Mouse (Mus musculus) forebrain, embryonic 16.5 days (tissue): ENCODE measurements at regions not wholly inside any gene's neighbourhood (a gene's known extent, or its start where the extent isn't known, plus 50 kb on each side); places are given as distances from the start of the nearest gene placed in this dataset.
A peak's percentile ranks its signal among the peaks of the same experiment; 100 is the strongest.

Source experiments
- ATAC-seq: fragments of 200-750 bp; cut with Nextera tagmentation; 2 replicates; pipeline ENCODE4 v1.8.0; 2017; ENCODE audit warnings: mild to moderate bottlenecking, moderate library complexity
- H3K27ac ChIP-seq: fragments of 300-500 bp; sonication (generic); 2 replicates; pipeline ENCODE4 v1.5.1; 2014; ENCODE audit warnings: low read length, control low read depth
- H3K27me3 ChIP-seq: fragments of 300-500 bp; sonication (generic); replicated peaks from 2 replicates; pipeline ENCODE4 v1.6.1; 2014; ENCODE audit warnings: low read length; ENCODE audit not compliant: control insufficient read depth, insufficient read depth
- H3K36me3 ChIP-seq: fragments of 300-500 bp; sonication (generic); 2 replicates; pipeline ENCODE4 v1.6.1; 2014; ENCODE audit not compliant: control insufficient read depth, insufficient read depth
- H3K4me1 ChIP-seq: fragments of 300-500 bp; sonication (generic); replicated peaks from 2 replicates; pipeline ENCODE4 v1.6.1; 2014; ENCODE audit warnings: low read length; ENCODE audit not compliant: control insufficient read depth, insufficient read depth
- H3K4me2 ChIP-seq: fragments of 300-500 bp; sonication (generic); 2 replicates; pipeline ENCODE4 v1.6.1; 2014; ENCODE audit warnings: mild to moderate bottlenecking, low read length, control low read depth
- H3K4me3 ChIP-seq: fragments of 300-500 bp; sonication (generic); replicated peaks from 2 replicates; pipeline ENCODE4 v1.5.1; 2014; ENCODE audit warnings: mild to moderate bottlenecking, low read length, control low read depth
- H3K9ac ChIP-seq: fragments of 300-500 bp; sonication (generic); replicated peaks from 2 replicates; pipeline ENCODE4 v1.6.1; 2014; ENCODE audit warnings: low read depth, low read length, control low read depth
- H3K9me3 ChIP-seq: fragments of 300-500 bp; sonication (generic); 2 replicates; pipeline ENCODE4 v1.6.1; 2016; ENCODE audit warnings: low read length; ENCODE audit not compliant: control insufficient read depth
- WGBS: fragments of 180-500 bp; shearing (Covaris S2); extraction: QIAGEN DNeasy Blood & Tissue Kit; methylation state at CpG from one replicate; pipeline ENCODE4 v1.1.7; 2014; 5-methylcytosine and 5-hydroxymethylcytosine counted together

DNA sequence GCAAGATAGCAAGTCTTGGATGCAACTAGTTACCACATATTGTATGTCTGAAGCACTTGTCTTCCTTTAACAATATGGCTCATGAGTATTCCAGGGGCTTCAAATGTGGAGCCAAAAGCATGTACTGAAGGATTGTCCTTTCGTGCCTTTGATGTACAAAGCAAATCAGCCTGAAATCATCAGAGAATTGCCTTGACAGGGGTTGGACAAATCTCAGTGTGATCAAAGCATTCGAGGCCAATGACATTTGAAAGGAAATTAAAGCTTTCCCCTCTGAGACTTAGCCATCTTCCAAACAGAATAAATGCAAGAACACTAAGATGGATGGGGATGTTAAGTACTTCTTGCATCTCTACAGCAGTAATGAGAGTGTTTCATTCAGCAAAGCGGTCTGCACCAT lies 1144.9 kb downstream of the Mat2b start:
- ATAC-seq, result no peak
- H3K9ac ChIP-seq, result no peak overlapping the region
- no peaks in the 10 kb centered on the region for H3K27me3 ChIP-seq
- H3K9me3 ChIP-seq, result no peaks in the 10 kb centered on the region
- H3K4me3 ChIP-seq, result no peak overlapping the region
- no peaks in the 10 kb centered on the region for H3K36me3 ChIP-seq
- no peak overlapping the region for H3K4me2 ChIP-seq
- WGBS, result 47% methylated on average over 3 of the region's 3 CpGs
- H3K27ac ChIP-seq, result no peak overlapping the region
- no peaks in the 10 kb centered on the region for H3K4me1 ChIP-seq

DNA sequence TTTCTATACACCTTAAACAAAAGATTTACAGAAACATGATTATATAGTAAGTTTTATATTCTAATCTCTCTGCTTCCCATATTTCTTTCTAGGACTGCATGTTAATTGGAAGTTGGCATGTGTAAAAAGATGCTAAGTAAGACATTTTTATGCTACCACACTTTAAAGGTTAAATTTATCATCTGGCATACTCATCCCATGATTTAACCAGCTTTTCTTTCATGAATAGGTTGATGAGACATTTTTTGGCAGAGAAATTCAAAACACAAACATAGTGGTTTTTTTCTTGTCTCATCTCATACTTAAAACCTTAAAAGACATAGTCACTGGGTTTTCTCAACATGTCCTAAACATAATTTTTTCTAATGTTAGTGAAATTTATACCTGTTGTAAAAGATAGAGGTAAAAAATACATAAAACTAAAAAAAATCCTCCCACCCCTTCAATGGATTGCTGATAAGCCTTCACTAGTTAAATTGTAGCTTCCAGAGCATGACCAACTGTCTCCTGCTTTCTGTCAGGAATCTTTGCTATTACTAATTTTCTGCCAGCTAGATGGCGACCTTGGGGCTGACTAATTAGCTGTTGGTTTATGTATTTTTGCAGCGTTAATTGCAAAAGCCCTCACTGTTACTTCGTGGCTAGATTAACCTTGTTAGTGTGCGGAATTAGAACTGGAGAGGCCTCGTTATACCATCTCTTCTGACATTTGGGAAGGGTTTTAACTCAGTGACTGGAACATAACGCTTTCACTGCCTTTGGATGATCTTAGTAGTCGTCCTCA lies 1169.9 kb downstream of the Mat2b start:
- no peaks in the 10 kb centered on the region for H3K36me3 ChIP-seq
- no peak overlapping the region for H3K4me2 ChIP-seq
- 14% methylated on average over 7 of the region's 7 CpGs for WGBS
- peak; percentile 38; the same call in 1 of the 2 replicates for ATAC-seq
- H3K9ac ChIP-seq, result no peak overlapping the region
- no peaks in the 10 kb centered on the region for H3K27me3 ChIP-seq
- no peaks in the 10 kb centered on the region for H3K4me1 ChIP-seq
- H3K4me3 ChIP-seq, result no peak overlapping the region
- H3K9me3 ChIP-seq, result no peaks in the 10 kb centered on the region
- peak overlapping the region; percentile 55; the same call in 1 of the 2 replicates for H3K27ac ChIP-seq

- Histone ChIP-seq H3K27me3 (no peaks in the 10 kb centered on the region), H3K4me2 (no peak overlapping the region), H3K4me3 (no peak overlapping the region), H3K9me3 (no peaks in the 10 kb centered on the region), H3K36me3 (no peaks in the 10 kb centered on the region), H3K9ac (no peak overlapping the region), H3K27ac (no peak overlapping the region), H3K4me1 (no peaks in the 10 kb centered on the region)
- no peak for ATAC-seq
- WGBS, result 73% methylated on average over 4 of the region's 4 CpGs
These were observed 1199.8 kb downstream of the Mat2b start for GRCm38 (mm10) chr11:39495253-39495652.

- Histone ChIP-seq H3K4me3 (no peak overlapping the region), H3K36me3 (no peaks in the 10 kb centered on the region), H3K27ac (no peak overlapping the region), H3K4me2 (no peak overlapping the region), H3K27me3 (no peaks in the 10 kb centered on the region), H3K9ac (no peak overlapping the region), H3K9me3 (no peaks in the 10 kb centered on the region), H3K4me1 (no peaks in the 10 kb centered on the region)
- 42% methylated on average over 8 of the region's 8 CpGs for WGBS
- ATAC-seq, result no peak
These were observed 1217.9 kb downstream of the Mat2b start for GRCm38 (mm10) chr11:39477136-39477535.

GRCm38 (mm10) chr11:39453329-39453952 lies 1241.6 kb downstream of the Mat2b start:
- Histone ChIP-seq H3K9me3 (no peaks in the 10 kb centered on the region), H3K27ac (0 out of 2 replicates have a peak overlapping the region, but pooled peaks have one; percentile 6), H3K27me3 (no peaks in the 10 kb centered on the region), H3K36me3 (no peaks in the 10 kb centered on the region), H3K4me2 (no peak overlapping the region), H3K9ac (no peak overlapping the region), H3K4me1 (0 out of 2 replicates have a peak, but pooled peaks cover 2% of the 10 kb centered on the region), H3K4me3 (no peak overlapping the region)
- ATAC-seq, result 0 out of 2 replicates have a peak, but pooled peaks have one; percentile 20
- 48% methylated on average over 5 of the region's 5 CpGs for WGBS

DNA sequence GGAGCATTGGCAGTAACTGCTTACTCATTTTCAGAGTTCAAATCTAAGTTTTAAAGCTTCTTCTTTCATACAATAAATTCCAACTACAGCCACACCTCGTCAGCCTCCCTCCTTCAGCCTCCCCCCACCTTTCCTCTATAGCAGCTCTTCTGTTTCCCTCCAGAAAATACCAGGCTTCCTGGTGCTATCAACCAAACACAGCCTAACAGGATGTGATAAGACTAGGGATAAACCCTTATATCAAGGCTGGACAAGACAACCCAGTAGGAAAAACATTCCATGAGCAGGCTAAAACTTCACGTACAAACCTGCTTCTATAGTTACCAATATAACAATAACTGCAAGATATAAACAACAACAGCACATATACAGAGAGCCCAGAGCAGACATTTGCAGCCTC lies 1248.6 kb downstream of the Mat2b start:
- H3K36me3 ChIP-seq, result no peaks in the 10 kb centered on the region
- H3K27ac ChIP-seq, result no peak overlapping the region
- H3K9ac ChIP-seq, result no peak overlapping the region
- H3K4me1 ChIP-seq, result no peaks in the 10 kb centered on the region
- WGBS, result 80% methylated on average over 2 of the region's 2 CpGs
- no peak for ATAC-seq
- no peak overlapping the region for H3K4me2 ChIP-seq
- no peak overlapping the region for H3K4me3 ChIP-seq
- no peaks in the 10 kb centered on the region for H3K9me3 ChIP-seq
- H3K27me3 ChIP-seq, result no peaks in the 10 kb centered on the region

GRCm38 (mm10) chr11:39411691-39412090 lies 1283.3 kb downstream of the Mat2b start:
- peak; percentile 43; the same call in 1 of the 2 replicates for ATAC-seq
- Histone ChIP-seq H3K27me3 (no peaks in the 10 kb centered on the region), H3K36me3 (no peaks in the 10 kb centered on the region), H3K27ac (no peak overlapping the region), H3K4me2 (no peak overlapping the region), H3K4me3 (no peak overlapping the region), H3K4me1 (0 out of 2 replicates have a peak, but pooled peaks cover 6% of the 10 kb centered on the region), H3K9ac (no peak overlapping the region), H3K9me3 (no peaks in the 10 kb centered on the region)
- 38% methylated on average over 2 of the region's 2 CpGs for WGBS

- ATAC-seq, result no peak
- no peaks in the 10 kb centered on the region for H3K36me3 ChIP-seq
- no peak overlapping the region for H3K4me3 ChIP-seq
- no peaks in the 10 kb centered on the region for H3K9me3 ChIP-seq
- H3K27ac ChIP-seq, result no peak overlapping the region
- H3K4me2 ChIP-seq, result no peak overlapping the region
- 0 out of 2 replicates have a peak, but pooled peaks cover 6% of the 10 kb centered on the region for H3K4me1 ChIP-seq
- 76% methylated on average over 2 of the region's 2 CpGs for WGBS
- H3K27me3 ChIP-seq, result no peaks in the 10 kb centered on the region
- H3K9ac ChIP-seq, result no peak overlapping the region
These were observed 1283.8 kb downstream of the Mat2b start for GRCm38 (mm10) chr11:39411182-39411581.

DNA sequence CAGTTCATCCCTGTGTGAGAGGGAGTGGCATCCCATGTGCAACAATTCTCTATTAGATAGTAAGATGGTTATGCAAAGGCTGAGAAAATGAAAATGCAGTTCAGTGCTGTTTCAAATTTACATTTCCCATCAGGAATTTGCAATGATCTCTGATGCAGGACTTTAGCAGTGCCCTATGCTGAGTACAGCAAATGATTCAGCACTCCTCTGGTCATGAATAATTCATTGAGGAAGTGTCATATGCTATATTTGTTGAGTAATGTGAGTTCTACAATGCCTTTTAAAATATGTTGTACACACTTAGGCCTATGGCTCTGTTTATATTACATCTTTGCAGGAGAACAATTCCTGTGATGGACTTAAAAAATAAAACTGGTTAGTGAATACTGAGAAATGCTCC lies 1330.2 kb downstream of the Mat2b start:
- ATAC-seq, result no peak
- Histone ChIP-seq H3K9me3 (no peaks in the 10 kb centered on the region), H3K27ac (no peak overlapping the region), H3K27me3 (no peaks in the 10 kb centered on the region), H3K4me1 (no peaks in the 10 kb centered on the region), H3K4me2 (no peak overlapping the region), H3K4me3 (no peak overlapping the region), H3K9ac (no peak overlapping the region), H3K36me3 (no peaks in the 10 kb centered on the region)
